Mouse (Mus musculus): ENCODE data around the gene Rbm20. TPM values are rescaled to one million over a fixed set of nuclear protein-coding genes. Genes with fewer than 3 reads are reported as not detected.
A peak's percentile ranks its signal among the peaks of the same experiment; 100 is the strongest.

Rbm20 gene
- polyA plus RNA-seq, 1 experiment from 2014 or later = 3.6 TPM

GRCm38 (mm10) chr19:53722186-53722585, 45.1 kb downstream of the Rbm20 start:
- WGBS = 84% methylated on average over 5 of the region's 5 CpGs

GRCm38 (mm10) chr19:53724053-53724452, 46.9 kb downstream of the Rbm20 start:
- peaks cover 13% of the 10 kb centered on the region for H3K4me1 ChIP-seq (ENCODE audit: control insufficient read depth, insufficient read depth, low read length)
- no peak for ATAC-seq (ENCODE audit: low FRiP score, low TSS enrichment)
- peaks cover 5% of the 10 kb centered on the region for H3K9me3 ChIP-seq (ENCODE audit: control insufficient read depth, low read length)
- WGBS = 86% methylated on average over 5 of the region's 5 CpGs
- no peak overlapping the region for H3K9ac ChIP-seq (ENCODE audit: low read depth, low read length)
- no peaks in the 10 kb centered on the region for H3K36me3 ChIP-seq (ENCODE audit: control insufficient read depth, insufficient read depth, low read length)
- H3K4me2 ChIP-seq (replicated peaks; ENCODE audit: low read depth, low read length) = no peak overlapping the region
- no peaks in the 10 kb centered on the region for H3K27me3 ChIP-seq (ENCODE audit: control insufficient read depth, insufficient read depth, low read length)
- H3K4me3 ChIP-seq (ENCODE audit: low read length) = no peak overlapping the region
- no peak overlapping the region for H3K27ac ChIP-seq (ENCODE audit: low read depth, low read length)

More at GRCm38 (mm10) chr19:53722186-53722585, 45.1 kb downstream of the Rbm20 start:
- Histone ChIP-seq H3K4me1 (ENCODE audit: control insufficient read depth, insufficient read depth, low read length) (peaks cover 8% of the 10 kb centered on the region), H3K27ac (ENCODE audit: low read depth, low read length) (no peak overlapping the region), H3K9me3 (ENCODE audit: control insufficient read depth, low read length) (peaks cover 5% of the 10 kb centered on the region), H3K36me3 (ENCODE audit: control insufficient read depth, insufficient read depth, low read length) (no peaks in the 10 kb centered on the region), H3K9ac (ENCODE audit: low read depth, low read length) (no peak overlapping the region), H3K4me2 (replicated peaks; ENCODE audit: low read depth, low read length) (no peak overlapping the region), H3K27me3 (ENCODE audit: control insufficient read depth, insufficient read depth, low read length) (no peaks in the 10 kb centered on the region), H3K4me3 (ENCODE audit: low read length) (no peak overlapping the region)
- ATAC-seq (ENCODE audit: low FRiP score, low TSS enrichment) = no peak

- 13% methylated on average over 12 of the region's 12 CpGs for WGBS
- Histone ChIP-seq H3K27me3 (ENCODE audit: control insufficient read depth, insufficient read depth, low read length) (no peaks in the 10 kb centered on the region), H3K9me3 (ENCODE audit: control insufficient read depth, low read length) (no peaks in the 10 kb centered on the region; the same call in 1 of the 2 replicates), H3K9ac (ENCODE audit: low read depth, low read length) (no peak overlapping the region), H3K27ac (ENCODE audit: low read depth, low read length) (no peak overlapping the region), H3K36me3 (ENCODE audit: control insufficient read depth, insufficient read depth, low read length) (no peaks in the 10 kb centered on the region), H3K4me3 (ENCODE audit: low read length) (no peak overlapping the region; the same call in 1 of the 2 replicates), H3K4me1 (ENCODE audit: control insufficient read depth, insufficient read depth, low read length) (peaks cover 13% of the 10 kb centered on the region), H3K4me2 (replicated peaks; ENCODE audit: low read depth, low read length) (peak overlapping the region; percentile 33; the same call in 1 of the 2 replicates)
- peak; percentile 85 for ATAC-seq (ENCODE audit: low FRiP score, low TSS enrichment)
Observed at GRCm38 (mm10) chr19:53726340-53726739, 49.2 kb downstream of the Rbm20 start.

GRCm38 (mm10) chr19:53726755-53727154, 49.6 kb downstream of the Rbm20 start:
- Histone ChIP-seq H3K36me3 (ENCODE audit: control insufficient read depth, insufficient read depth, low read length) (no peaks in the 10 kb centered on the region), H3K4me2 (replicated peaks; ENCODE audit: low read depth, low read length) (0 out of 2 replicates have a peak overlapping the region, but pooled peaks have one; percentile 33), H3K4me1 (ENCODE audit: control insufficient read depth, insufficient read depth, low read length) (peaks cover 13% of the 10 kb centered on the region), H3K9ac (ENCODE audit: low read depth, low read length) (no peak overlapping the region), H3K4me3 (ENCODE audit: low read length) (no peak overlapping the region), H3K27me3 (ENCODE audit: control insufficient read depth, insufficient read depth, low read length) (no peaks in the 10 kb centered on the region), H3K9me3 (ENCODE audit: control insufficient read depth, low read length) (no peaks in the 10 kb centered on the region; the same call in 1 of the 2 replicates), H3K27ac (ENCODE audit: low read depth, low read length) (no peak overlapping the region)
- ATAC-seq (ENCODE audit: low FRiP score, low TSS enrichment) = no peak
- WGBS = 70% methylated on average over 11 of the region's 11 CpGs

GRCm38 (mm10) chr19:53727277-53727676, 50.2 kb downstream of the Rbm20 start:
- Histone ChIP-seq H3K36me3 (ENCODE audit: control insufficient read depth, insufficient read depth, low read length) (no peaks in the 10 kb centered on the region), H3K9ac (ENCODE audit: low read depth, low read length) (no peak overlapping the region), H3K4me3 (ENCODE audit: low read length) (no peak overlapping the region), H3K27me3 (ENCODE audit: control insufficient read depth, insufficient read depth, low read length) (no peaks in the 10 kb centered on the region), H3K4me2 (replicated peaks; ENCODE audit: low read depth, low read length) (no peak overlapping the region), H3K27ac (ENCODE audit: low read depth, low read length) (no peak overlapping the region), H3K9me3 (ENCODE audit: control insufficient read depth, low read length) (no peaks in the 10 kb centered on the region; the same call in 1 of the 2 replicates), H3K4me1 (ENCODE audit: control insufficient read depth, insufficient read depth, low read length) (peaks cover 13% of the 10 kb centered on the region)
- 67% methylated on average over 4 of the region's 4 CpGs for WGBS
- ATAC-seq (ENCODE audit: low FRiP score, low TSS enrichment) = no peak

- Histone ChIP-seq H3K9me3 (ENCODE audit: control insufficient read depth, low read length) (no peaks in the 10 kb centered on the region; the same call in 1 of the 2 replicates), H3K27ac (ENCODE audit: low read depth, low read length) (no peak overlapping the region), H3K4me2 (replicated peaks; ENCODE audit: low read depth, low read length) (no peak overlapping the region), H3K4me1 (ENCODE audit: control insufficient read depth, insufficient read depth, low read length) (peaks cover 13% of the 10 kb centered on the region), H3K27me3 (ENCODE audit: control insufficient read depth, insufficient read depth, low read length) (no peaks in the 10 kb centered on the region), H3K9ac (ENCODE audit: low read depth, low read length) (no peak overlapping the region), H3K4me3 (ENCODE audit: low read length) (no peak overlapping the region), H3K36me3 (ENCODE audit: control insufficient read depth, insufficient read depth, low read length) (no peaks in the 10 kb centered on the region)
- WGBS = 73% methylated on average over 9 of the region's 9 CpGs
- ATAC-seq (ENCODE audit: low FRiP score, low TSS enrichment) = no peak
Observed at GRCm38 (mm10) chr19:53727886-53728669, 51.0 kb downstream of the Rbm20 start.

GRCm38 (mm10) chr19:53729919-53730318, 52.8 kb downstream of the Rbm20 start:
- H3K27ac ChIP-seq (ENCODE audit: low read depth, low read length) = no peak overlapping the region
- no peaks in the 10 kb centered on the region for H3K27me3 ChIP-seq (ENCODE audit: control insufficient read depth, insufficient read depth, low read length)
- H3K4me1 ChIP-seq (ENCODE audit: control insufficient read depth, insufficient read depth, low read length) = peaks cover 13% of the 10 kb centered on the region
- 55% methylated on average over 10 of the region's 10 CpGs for WGBS
- no peaks in the 10 kb centered on the region for H3K36me3 ChIP-seq (ENCODE audit: control insufficient read depth, insufficient read depth, low read length)
- H3K4me3 ChIP-seq (ENCODE audit: low read length) = no peak overlapping the region
- no peak overlapping the region for H3K4me2 ChIP-seq (replicated peaks; ENCODE audit: low read depth, low read length)
- no peak for ATAC-seq (ENCODE audit: low FRiP score, low TSS enrichment)
- H3K9me3 ChIP-seq (ENCODE audit: control insufficient read depth, low read length) = no peaks in the 10 kb centered on the region
- H3K9ac ChIP-seq (ENCODE audit: low read depth, low read length) = no peak overlapping the region

GRCm38 (mm10) chr19:53731761-53732201, 54.7 kb downstream of the Rbm20 start:
- H3K4me1 ChIP-seq (ENCODE audit: control insufficient read depth, insufficient read depth, low read length) = peaks cover 9% of the 10 kb centered on the region
- H3K27ac ChIP-seq (ENCODE audit: low read depth, low read length) = no peak overlapping the region
- ATAC-seq (ENCODE audit: low FRiP score, low TSS enrichment) = no peak
- WGBS = 57% methylated on average over 8 of the region's 8 CpGs
- H3K27me3 ChIP-seq (ENCODE audit: control insufficient read depth, insufficient read depth, low read length) = no peaks in the 10 kb centered on the region
- H3K9me3 ChIP-seq (ENCODE audit: control insufficient read depth, low read length) = no peaks in the 10 kb centered on the region
- no peak overlapping the region for H3K9ac ChIP-seq (ENCODE audit: low read depth, low read length)
- H3K4me2 ChIP-seq (replicated peaks; ENCODE audit: low read depth, low read length) = no peak overlapping the region
- H3K4me3 ChIP-seq (ENCODE audit: low read length) = no peak overlapping the region
- H3K36me3 ChIP-seq (ENCODE audit: control insufficient read depth, insufficient read depth, low read length) = no peaks in the 10 kb centered on the region

- 58% methylated on average over 5 of the region's 5 CpGs for WGBS
- no peak for ATAC-seq (ENCODE audit: low FRiP score, low TSS enrichment)
Observed at GRCm38 (mm10) chr19:53734845-53735244, 57.7 kb downstream of the Rbm20 start.

More at GRCm38 (mm10) chr19:53734845-53735244, 57.7 kb downstream of the Rbm20 start:
- no peaks in the 10 kb centered on the region for H3K36me3 ChIP-seq (ENCODE audit: control insufficient read depth, insufficient read depth, low read length)
- no peaks in the 10 kb centered on the region for H3K9me3 ChIP-seq (ENCODE audit: control insufficient read depth, low read length)
- no peak overlapping the region for H3K4me3 ChIP-seq (ENCODE audit: low read length)
- H3K4me2 ChIP-seq (replicated peaks; ENCODE audit: low read depth, low read length) = no peak overlapping the region
- no peak overlapping the region for H3K27ac ChIP-seq (ENCODE audit: low read depth, low read length)
- H3K9ac ChIP-seq (ENCODE audit: low read depth, low read length) = no peak overlapping the region
- no peaks in the 10 kb centered on the region for H3K4me1 ChIP-seq (ENCODE audit: control insufficient read depth, insufficient read depth, low read length)
- no peaks in the 10 kb centered on the region for H3K27me3 ChIP-seq (ENCODE audit: control insufficient read depth, insufficient read depth, low read length)

All from kidney, embryonic 14.5 days (tissue).